Mouse (Mus musculus): ENCODE results near the gene Nlk. TPM values are rescaled to one million over a fixed set of nuclear protein-coding genes. Genes with fewer than 3 reads are reported as not detected.

Nlk gene
- polyA plus RNA-seq, 1 experiment = 9.8 TPM

DNA sequence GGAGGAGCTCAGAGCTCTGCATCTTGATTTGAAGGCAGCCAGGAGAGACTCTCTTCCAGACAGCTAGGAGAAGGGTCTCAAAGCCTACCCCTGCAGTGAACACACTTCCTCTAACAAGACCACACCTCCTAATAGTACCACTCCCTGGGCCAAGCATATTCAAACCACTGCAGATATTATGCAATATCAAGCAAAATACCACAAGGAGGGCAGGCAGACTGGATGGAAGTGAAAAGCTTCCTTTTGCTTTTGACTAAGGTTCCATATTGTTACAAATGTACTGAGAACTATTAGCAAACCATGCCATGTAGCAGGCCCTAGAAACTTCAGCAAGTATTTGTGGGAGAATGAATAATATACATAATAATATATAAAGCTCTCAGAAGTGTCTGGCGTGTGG is 38.0 kb upstream of the Nlk start:
- Histone ChIP-seq H3K4me3 (ENCODE audit: low read depth, low read length) (no peak overlapping the region), H3K4me1 (ENCODE audit: control insufficient read depth, insufficient read depth, insufficient read length, low read length) (no peaks in the 10 kb centered on the region), H3K36me3 (ENCODE audit: control insufficient read depth, insufficient read depth, low read length) (no peaks in the 10 kb centered on the region), H3K27ac (ENCODE audit: insufficient read depth, low read depth, low read length) (no peak overlapping the region), H3K27me3 (ENCODE audit: control insufficient read depth, insufficient read depth, low read length) (no peaks in the 10 kb centered on the region)
- 78% methylated on average over 1 of the region's 1 CpGs for WGBS
- TF ChIP-seq POLR2A (IDR thresholded peaks at IDR 0.05; ENCODE audit: low read depth, low read length) = no peak
- no peak for TF ChIP-seq CTCF (IDR thresholded peaks at IDR 0.05; ENCODE audit: extremely low read depth, insufficient read length, insufficient replicate concordance, low read depth, low read length)

DNA sequence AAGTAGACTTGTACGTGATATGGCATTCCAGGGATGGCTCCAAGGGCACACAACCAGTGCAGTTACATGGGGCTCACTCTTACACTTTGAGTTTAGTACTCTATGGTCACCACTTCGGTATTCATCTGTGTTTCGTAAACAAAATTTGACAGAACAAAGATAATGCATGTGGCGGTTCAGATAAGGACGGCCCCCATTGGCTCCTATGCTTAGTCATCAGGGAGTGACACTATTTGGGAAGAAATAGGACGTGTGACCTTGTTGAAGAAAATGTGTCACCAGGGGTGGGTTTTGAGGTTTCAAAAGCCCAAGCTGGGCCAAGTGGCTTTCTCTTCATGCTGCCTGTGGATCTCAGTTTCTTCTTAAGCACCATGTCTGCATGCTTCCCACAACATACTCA is 35.4 kb upstream of the Nlk start:
- Histone ChIP-seq H3K27ac (ENCODE audit: insufficient read depth, low read depth, low read length) (no peak overlapping the region), H3K4me3 (ENCODE audit: low read depth, low read length) (no peak overlapping the region), H3K36me3 (ENCODE audit: control insufficient read depth, insufficient read depth, low read length) (no peaks in the 10 kb centered on the region), H3K27me3 (ENCODE audit: control insufficient read depth, insufficient read depth, low read length) (no peaks in the 10 kb centered on the region), H3K4me1 (ENCODE audit: control insufficient read depth, insufficient read depth, insufficient read length, low read length) (no peaks in the 10 kb centered on the region)
- TF ChIP-seq CTCF (IDR thresholded peaks at IDR 0.05; ENCODE audit: extremely low read depth, insufficient read length, insufficient replicate concordance, low read depth, low read length) (no peak), POLR2A (IDR thresholded peaks at IDR 0.05; ENCODE audit: low read depth, low read length) (no peak)
- WGBS = 66% methylated on average over 6 of the region's 6 CpGs

DNA sequence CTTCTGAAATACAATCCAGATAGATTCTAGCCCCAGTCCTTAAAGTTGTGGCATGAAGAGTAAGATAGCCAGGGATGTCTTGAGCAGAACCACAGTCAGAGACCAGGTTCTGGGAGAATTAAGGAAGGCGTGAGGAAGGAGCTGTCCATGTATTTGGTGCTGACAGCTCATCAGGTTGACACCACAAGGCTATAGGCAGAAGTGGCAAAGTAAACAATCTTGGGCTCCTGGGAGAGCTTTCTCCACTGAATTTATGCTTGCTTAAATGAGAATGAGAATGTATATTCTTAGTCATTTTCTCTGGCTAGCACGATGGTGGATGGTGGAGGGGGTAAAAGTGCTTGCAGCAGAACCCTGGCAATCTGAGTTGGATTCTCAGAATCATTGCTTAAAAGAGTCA is 33.7 kb upstream of the Nlk start:
- H3K36me3 ChIP-seq (ENCODE audit: control insufficient read depth, insufficient read depth, low read length) = no peaks in the 10 kb centered on the region
- TF ChIP-seq CTCF (IDR thresholded peaks at IDR 0.05; ENCODE audit: extremely low read depth, insufficient read length, insufficient replicate concordance, low read depth, low read length) (no peak), POLR2A (IDR thresholded peaks at IDR 0.05; ENCODE audit: low read depth, low read length) (no peak)
- 24% methylated on average over 2 of the region's 2 CpGs for WGBS

DNA sequence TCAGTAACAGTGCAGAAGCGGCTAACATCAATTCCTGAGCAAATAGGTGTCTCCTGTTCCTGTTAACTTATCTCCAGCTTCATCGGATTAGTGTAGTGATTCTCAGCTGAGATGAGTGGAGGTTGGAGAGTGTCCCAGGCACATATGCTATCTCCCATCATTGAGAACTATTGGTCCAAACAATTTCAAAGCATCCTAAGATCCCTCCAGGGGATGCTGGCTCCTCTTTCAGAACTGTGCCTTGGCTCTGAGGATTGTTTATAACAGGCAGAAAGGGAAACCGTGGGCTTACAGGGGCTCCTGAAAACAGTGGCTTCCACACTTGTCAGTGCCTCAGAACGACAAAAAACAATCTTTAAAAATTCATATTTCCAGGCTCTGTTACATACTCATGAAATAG is 30.9 kb upstream of the Nlk start:
- H3K4me3 ChIP-seq (ENCODE audit: low read depth, low read length) = no peak overlapping the region
- H3K27ac ChIP-seq (ENCODE audit: insufficient read depth, low read depth, low read length) = no peak overlapping the region
- no peaks in the 10 kb centered on the region for H3K27me3 ChIP-seq (ENCODE audit: control insufficient read depth, insufficient read depth, low read length)
- H3K36me3 ChIP-seq (ENCODE audit: control insufficient read depth, insufficient read depth, low read length) = no peaks in the 10 kb centered on the region
- TF ChIP-seq CTCF (IDR thresholded peaks at IDR 0.05; ENCODE audit: extremely low read depth, insufficient read length, insufficient replicate concordance, low read depth, low read length) = no peak
- TF ChIP-seq POLR2A (IDR thresholded peaks at IDR 0.05; ENCODE audit: low read depth, low read length) = no peak
- H3K4me1 ChIP-seq (ENCODE audit: control insufficient read depth, insufficient read depth, insufficient read length, low read length) = no peaks in the 10 kb centered on the region
- WGBS = 65% methylated on average over 4 of the region's 4 CpGs

More for the DNA sequence above, 33.7 kb upstream of the Nlk start:
- Histone ChIP-seq H3K27ac (ENCODE audit: insufficient read depth, low read depth, low read length) (no peak overlapping the region), H3K27me3 (ENCODE audit: control insufficient read depth, insufficient read depth, low read length) (no peaks in the 10 kb centered on the region), H3K4me1 (ENCODE audit: control insufficient read depth, insufficient read depth, insufficient read length, low read length) (no peaks in the 10 kb centered on the region), H3K4me3 (ENCODE audit: low read depth, low read length) (no peak overlapping the region)

DNA sequence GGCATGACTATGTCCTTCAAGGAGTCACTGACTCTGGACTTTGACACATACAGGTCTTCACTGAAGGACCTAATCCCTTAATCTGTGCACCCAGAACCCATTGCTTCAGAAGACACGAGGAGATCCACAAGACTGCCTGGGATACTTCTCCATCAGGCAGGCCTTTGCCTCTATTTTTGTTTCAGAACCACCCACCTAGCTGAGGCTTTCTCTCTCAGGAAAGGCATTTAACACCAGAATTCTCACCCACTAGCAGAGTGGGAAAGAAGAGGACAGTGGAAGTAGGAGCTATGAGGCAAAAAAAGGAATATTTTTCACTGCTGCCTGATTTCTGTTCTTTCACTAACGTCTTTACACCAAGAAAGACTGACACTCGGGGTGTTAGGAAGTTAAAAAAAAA is 29.2 kb upstream of the Nlk start:
- Histone ChIP-seq H3K36me3 (ENCODE audit: control insufficient read depth, insufficient read depth, low read length) (no peaks in the 10 kb centered on the region), H3K4me1 (ENCODE audit: control insufficient read depth, insufficient read depth, insufficient read length, low read length) (no peaks in the 10 kb centered on the region), H3K4me3 (ENCODE audit: low read depth, low read length) (no peak overlapping the region), H3K27ac (ENCODE audit: insufficient read depth, low read depth, low read length) (no peak overlapping the region), H3K27me3 (ENCODE audit: control insufficient read depth, insufficient read depth, low read length) (no peaks in the 10 kb centered on the region)
- 61% methylated on average over 3 of the region's 3 CpGs for WGBS
- no peak for TF ChIP-seq CTCF (IDR thresholded peaks at IDR 0.05; ENCODE audit: extremely low read depth, insufficient read length, insufficient replicate concordance, low read depth, low read length)
- TF ChIP-seq POLR2A (IDR thresholded peaks at IDR 0.05; ENCODE audit: low read depth, low read length) = no peak

DNA sequence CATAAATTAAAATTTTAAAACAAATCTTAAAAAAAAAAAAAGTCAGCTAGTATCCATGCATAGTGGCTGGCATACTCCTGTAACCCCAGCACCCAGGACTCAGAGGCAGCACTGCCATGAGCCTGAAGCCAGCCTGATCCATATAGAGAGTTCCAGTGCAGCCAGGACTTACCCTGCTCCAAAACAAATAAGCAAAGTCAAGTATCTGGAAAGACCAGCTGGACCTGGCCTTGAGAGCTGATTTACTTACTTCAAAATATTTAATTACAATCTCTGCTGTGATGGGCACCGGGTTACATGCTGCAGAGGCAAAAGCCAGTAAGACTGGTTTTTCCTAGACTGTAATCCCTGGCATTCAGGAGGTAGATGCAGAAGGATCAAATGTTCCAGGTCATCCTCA is 27.6 kb upstream of the Nlk start:
- no peaks in the 10 kb centered on the region for H3K36me3 ChIP-seq (ENCODE audit: control insufficient read depth, insufficient read depth, low read length)
- no peaks in the 10 kb centered on the region for H3K4me1 ChIP-seq (ENCODE audit: control insufficient read depth, insufficient read depth, insufficient read length, low read length)
- WGBS = 24% methylated on average over 1 of the region's 1 CpGs
- no peak overlapping the region for H3K4me3 ChIP-seq (ENCODE audit: low read depth, low read length)
- H3K27ac ChIP-seq (ENCODE audit: insufficient read depth, low read depth, low read length) = no peak overlapping the region
- TF ChIP-seq POLR2A (IDR thresholded peaks at IDR 0.05; ENCODE audit: low read depth, low read length) (no peak), CTCF (IDR thresholded peaks at IDR 0.05; ENCODE audit: extremely low read depth, insufficient read length, insufficient replicate concordance, low read depth, low read length) (no peak)
- H3K27me3 ChIP-seq (ENCODE audit: control insufficient read depth, insufficient read depth, low read length) = no peaks in the 10 kb centered on the region

DNA sequence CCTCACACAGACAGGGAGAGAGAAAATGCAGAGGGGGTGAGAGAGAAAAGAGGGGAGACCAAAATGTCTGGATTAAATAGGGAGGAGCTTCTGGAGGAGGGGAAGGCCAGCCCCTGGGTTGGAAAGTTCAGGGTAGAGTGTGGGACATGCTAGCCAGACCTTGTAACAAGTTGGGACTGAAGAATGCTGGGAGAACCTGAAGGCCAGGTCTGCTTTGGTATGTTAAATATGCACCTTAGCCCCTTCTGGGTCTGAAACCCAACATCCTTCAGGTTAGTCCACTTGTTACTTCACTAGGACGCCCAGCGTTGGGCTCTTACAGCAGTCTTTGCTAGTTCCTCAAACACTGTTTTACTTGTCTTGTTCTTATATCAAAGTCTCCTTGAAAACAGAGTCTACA is 24.2 kb upstream of the Nlk start:
- Histone ChIP-seq H3K4me1 (ENCODE audit: control insufficient read depth, insufficient read depth, insufficient read length, low read length) (no peaks in the 10 kb centered on the region), H3K27me3 (ENCODE audit: control insufficient read depth, insufficient read depth, low read length) (no peaks in the 10 kb centered on the region), H3K27ac (ENCODE audit: insufficient read depth, low read depth, low read length) (no peak overlapping the region), H3K4me3 (ENCODE audit: low read depth, low read length) (no peak overlapping the region), H3K36me3 (ENCODE audit: control insufficient read depth, insufficient read depth, low read length) (no peaks in the 10 kb centered on the region)
- 73% methylated on average over 2 of the region's 2 CpGs for WGBS
- TF ChIP-seq POLR2A (IDR thresholded peaks at IDR 0.05; ENCODE audit: low read depth, low read length) (no peak), CTCF (IDR thresholded peaks at IDR 0.05; ENCODE audit: extremely low read depth, insufficient read length, insufficient replicate concordance, low read depth, low read length) (no peak)

DNA sequence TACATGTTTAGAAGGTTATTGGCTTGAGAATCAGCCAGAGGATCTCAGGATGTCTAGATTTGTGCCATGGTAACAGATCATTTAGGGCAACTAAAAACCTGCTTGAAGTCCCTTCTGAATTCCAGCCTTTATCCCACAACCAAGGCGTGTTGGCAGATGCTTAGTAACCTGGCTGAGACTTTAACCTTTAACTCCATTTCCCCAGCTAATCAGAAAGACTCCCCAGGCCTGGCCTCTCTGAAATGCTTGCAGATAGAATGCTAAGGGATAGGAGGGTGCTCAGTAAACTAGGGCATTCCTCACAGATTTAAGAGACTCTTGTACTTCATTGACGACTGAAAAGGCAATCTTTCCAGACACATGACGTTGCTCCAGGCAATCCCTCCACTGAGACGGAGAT is 20.5 kb upstream of the Nlk start:
- 50% methylated on average over 4 of the region's 4 CpGs for WGBS
- TF ChIP-seq CTCF (IDR thresholded peaks at IDR 0.05; ENCODE audit: extremely low read depth, insufficient read length, insufficient replicate concordance, low read depth, low read length) (no peak), POLR2A (IDR thresholded peaks at IDR 0.05; ENCODE audit: low read depth, low read length) (no peak)
- Histone ChIP-seq H3K27ac (ENCODE audit: insufficient read depth, low read depth, low read length) (no peak overlapping the region), H3K27me3 (ENCODE audit: control insufficient read depth, insufficient read depth, low read length) (no peaks in the 10 kb centered on the region), H3K4me3 (ENCODE audit: low read depth, low read length) (no peak overlapping the region), H3K4me1 (ENCODE audit: control insufficient read depth, insufficient read depth, insufficient read length, low read length) (no peaks in the 10 kb centered on the region), H3K36me3 (ENCODE audit: control insufficient read depth, insufficient read depth, low read length) (no peaks in the 10 kb centered on the region)
